Mouse (Mus musculus): Measurements from ENCODE around the gene Slc9a3r1.
A peak's percentile ranks its signal among the peaks of the same experiment; 100 is the strongest.

DNA sequence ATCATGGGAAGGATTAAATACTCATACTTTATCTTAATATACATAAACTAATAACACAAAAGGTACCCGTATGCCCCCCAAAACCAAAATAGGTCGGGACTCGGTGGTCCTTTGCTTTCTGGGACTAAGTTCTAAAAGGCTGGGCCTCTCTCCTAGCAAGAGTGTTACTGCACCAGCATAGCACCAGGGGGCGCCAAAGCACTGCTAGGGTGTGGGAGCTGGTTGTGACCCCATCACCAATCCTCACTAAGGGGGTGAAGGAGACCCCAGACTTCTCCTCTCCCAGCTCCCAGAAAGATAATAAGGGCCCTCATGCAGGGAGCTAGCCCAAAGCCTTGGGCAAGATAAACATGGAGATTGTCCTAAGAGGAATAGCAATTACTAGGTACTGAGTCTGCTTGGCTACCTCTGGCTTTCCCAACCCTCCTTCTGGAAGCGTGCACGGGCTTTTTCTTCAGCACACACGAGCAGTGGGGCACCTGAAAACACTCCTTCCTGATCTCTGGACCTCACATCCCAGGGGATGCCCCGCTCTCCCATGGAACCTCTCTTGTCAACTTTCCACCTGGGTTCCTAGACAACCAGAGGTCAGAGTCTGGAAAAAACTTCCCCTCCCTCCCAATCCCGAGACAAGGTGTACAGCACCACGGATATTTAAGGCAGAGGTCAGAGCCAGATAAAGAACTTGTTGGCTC, 2.1 kb upstream of the Slc9a3r1 start:
- TF ChIP-seq POLR2A (IDR thresholded peaks at IDR 0.05; ENCODE audit: insufficient read depth, low read depth, low read length), result no peak
- peak; percentile 53; the same call in 1 of the 2 replicates for TF ChIP-seq CTCF (IDR thresholded peaks at IDR 0.05; ENCODE audit: insufficient read depth, low read depth, low read length)
